Mouse (Mus musculus) CH12.LX (cell line): ENCODE results near the gene Capn8. TPM values are rescaled to one million over a fixed set of nuclear protein-coding genes. Genes with fewer than 3 reads are reported as not detected.
"Not testable (repeated sequence)": the region's sequence is repeated elsewhere in the genome, so short reads cannot be mapped to it uniquely, and the experiment has no call there.

Experiments used
- DNase-seq: peaks from one replicate; pipeline ENCODE4 v3.0.0-alpha.2; 2013; ENCODE audit errors: extremely low read depth
- H3K27ac ChIP-seq: 2 replicates; pipeline ENCODE4 v1.5.1; 2012; ENCODE audit warnings: low read depth, mild to moderate bottlenecking, control low read depth, moderate library complexity; ENCODE audit not compliant: insufficient read depth
- H3K27me3 ChIP-seq: replicated peaks from 2 replicates; pipeline ENCODE3; 2012; ENCODE audit warnings: inconsistent platforms
- H3K36me3 ChIP-seq, 2 experiments: replicated peaks in 1 of 2; 2 replicates each; pipeline versions ENCODE3 to v1.6.1; 2012; ENCODE audit warnings: inconsistent platforms in 1 of 2, low read length in 1 of 2, mild to moderate bottlenecking in 1 of 2, mixed read lengths in 1 of 2, moderate library complexity in 1 of 2; ENCODE audit not compliant: control insufficient read depth in 1 of 2, insufficient read depth in 1 of 2
- H3K4me1 ChIP-seq, 2 experiments: 2 replicates each; pipeline ENCODE4 v1.6.1; 2012; ENCODE audit warnings: inconsistent platforms in 1 of 2, moderate library complexity in 1 of 2; ENCODE audit not compliant: insufficient read depth in 2 of 2, control insufficient read depth in 1 of 2
- H3K4me2 ChIP-seq: 2 replicates; pipeline ENCODE4 v1.6.1; 2012; ENCODE audit warnings: low read depth, mild to moderate bottlenecking, control low read depth; ENCODE audit not compliant: poor library complexity, insufficient read depth, severe bottlenecking
- H3K4me3 ChIP-seq, 3 experiments: fragments of 150-350 bp in 1 of 3; sonication (generic) in 1 of 3; replicated peaks in 1 of 3; 2 replicates each; pipeline versions ENCODE3 to v1.5.1; 2011 to 2012; ENCODE audit warnings: low read depth in 2 of 3, low read length in 2 of 3, mild to moderate bottlenecking in 2 of 3, moderate library complexity in 2 of 3, control low read depth in 1 of 3, improper control_type of control experiment in 1 of 3, inconsistent platforms in 1 of 3, mixed read lengths in 1 of 3; ENCODE audit not compliant: poor library complexity in 1 of 3
- H3K79me2 ChIP-seq: replicated peaks from 2 replicates; pipeline ENCODE4 v1.6.1; 2012; ENCODE audit warnings: mild to moderate bottlenecking, moderate library complexity; ENCODE audit not compliant: control insufficient read depth, poor library complexity, insufficient read depth, severe bottlenecking; ENCODE audit errors: extremely low read depth
- H3K9ac ChIP-seq: 2 replicates; pipeline ENCODE4 v1.6.1; 2012; ENCODE audit warnings: low read depth, mild to moderate bottlenecking, control low read depth, moderate library complexity; ENCODE audit not compliant: insufficient read depth
- H3K9me3 ChIP-seq: replicated peaks from 2 replicates; pipeline ENCODE3; 2012; ENCODE audit warnings: low read length, inconsistent platforms, mixed read lengths
- CHD1 ChIP-seq: IDR thresholded peaks from 2 replicates; pipeline ENCODE4 v1.6.1; 2012; ENCODE audit warnings: low read depth, low read length, improper control_type of control experiment, inconsistent platforms
- CHD2 ChIP-seq: IDR thresholded peaks from 2 replicates; pipeline ENCODE4 v1.6.1; 2011; ENCODE audit warnings: low read length, improper control_type of control experiment
- ELF1 ChIP-seq: IDR thresholded peaks from 2 replicates; pipeline ENCODE4 v1.6.1; 2014; ENCODE audit warnings: low read depth, mild to moderate bottlenecking, inconsistent platforms, low read length, improper control_type of control experiment
- GABPA ChIP-seq: IDR thresholded peaks from 2 replicates; pipeline ENCODE4 v1.6.1; 2012; ENCODE audit warnings: low read depth, low read length, improper control_type of control experiment, inconsistent platforms; ENCODE audit not compliant: insufficient replicate concordance
- JUN ChIP-seq: IDR thresholded peaks from 2 replicates; pipeline ENCODE4 v1.6.1; 2011; ENCODE audit warnings: low read depth, mild to moderate bottlenecking, low read length, improper control_type of control experiment, moderate library complexity; ENCODE audit not compliant: insufficient read depth
- JUND ChIP-seq: conservative IDR thresholded peaks from 2 replicates; pipeline ENCODE4 v1.6.1; 2011; ENCODE audit warnings: low read depth, low read length, improper control_type of control experiment
- KAT2A ChIP-seq: IDR thresholded peaks from 2 replicates; pipeline ENCODE4 v1.6.1; 2012; ENCODE audit warnings: low read length, improper control_type of control experiment, inconsistent platforms; ENCODE audit not compliant: insufficient replicate concordance
- MAZ ChIP-seq: IDR thresholded peaks from 2 replicates; pipeline ENCODE4 v1.6.1; 2012; ENCODE audit warnings: low read depth, mild to moderate bottlenecking, inconsistent platforms, low read length, improper control_type of control experiment, moderate library complexity
- MEF2A ChIP-seq: IDR thresholded peaks from 2 replicates; pipeline ENCODE4 v1.6.1; 2014; ENCODE audit warnings: low read depth, mild to moderate bottlenecking, inconsistent platforms, low read length, improper control_type of control experiment, borderline replicate concordance
- MYC ChIP-seq: IDR thresholded peaks from 2 replicates; pipeline ENCODE4 v1.6.1; 2011; ENCODE audit warnings: low read depth, mild to moderate bottlenecking, improper control_type of control experiment, low read length
- NELFE ChIP-seq: IDR thresholded peaks from 2 replicates; pipeline ENCODE4 v1.6.1; 2011; ENCODE audit warnings: low read depth, low read length, improper control_type of control experiment
- POLR2A ChIP-seq: IDR thresholded peaks from 2 replicates; pipeline ENCODE4 v1.6.1; 2011; ENCODE audit warnings: low read depth, mild to moderate bottlenecking, improper control_type of control experiment, low read length
- POLR2AphosphoS2 ChIP-seq: IDR thresholded peaks from 2 replicates; pipeline ENCODE4 v1.6.1; 2011; ENCODE audit warnings: low read depth, low read length, improper control_type of control experiment
- SIN3A ChIP-seq: IDR thresholded peaks from 2 replicates; pipeline ENCODE4 v1.6.1; 2012; ENCODE audit warnings: low read length, improper control_type of control experiment, inconsistent platforms
- SMC3 ChIP-seq: IDR thresholded peaks from 2 replicates; pipeline ENCODE4 v1.6.1; 2011; ENCODE audit warnings: low read depth, low read length, improper control_type of control experiment
- USF2 ChIP-seq: conservative IDR thresholded peaks from 2 replicates; pipeline ENCODE4 v1.6.1; 2011; ENCODE audit warnings: low read depth, low read length, improper control_type of control experiment
- ZC3H11A ChIP-seq: IDR thresholded peaks from 2 replicates; pipeline ENCODE4 v1.6.1; 2012; ENCODE audit warnings: low read depth, mild to moderate bottlenecking, inconsistent platforms, low read length, improper control_type of control experiment
- ZNF384 ChIP-seq: IDR thresholded peaks from 2 replicates; pipeline ENCODE4 v1.6.1; 2012; ENCODE audit warnings: low read depth, low read length, improper control_type of control experiment, inconsistent platforms
- dilution Hi-C: fragments of 300-500 bp; cut with MboI; formaldehyde crosslinking; loops from 2 replicates; pipeline ENCODE4 v1.14.3; 2020; ENCODE audit warnings: low sequenced_read_pairs; ENCODE audit not compliant: extremely low pct_unique_long_range_greater_than_20kb, extremely low pct_ligation_motif_present
- in situ Hi-C: fragments of 300-500 bp; cut with MboI; formaldehyde crosslinking; loops from 3 replicates; pipeline ENCODE4 v1.14.3; 2019; ENCODE audit warnings: low sequenced_read_pairs, low pct_ligation_motif_present, low pct_unique_long_range_greater_than_20kb, mixed read lengths
- polyA plus RNA-seq: library from polyadenylated mRNA; unstranded; fragments of >175 nt; gene quantifications from 2 replicates; pipeline ENCODE4 v1.2.1, GENCODE M21; 2012; ENCODE audit warnings: low read depth; ENCODE audit not compliant: insufficient read length
- total RNA-seq, 2 experiments: library from RNA; depleted of rRNA; stranded (reverse); fragments of 300-350 nt in 1 of 2; fragments of >200 nt in 1 of 2; gene quantifications; 2 replicates each; pipeline ENCODE4 v1.2.3; 2012 to 2014

Gene Capn8
- total and polyA plus RNA-seq, 3 experiments: not detected

DNA sequence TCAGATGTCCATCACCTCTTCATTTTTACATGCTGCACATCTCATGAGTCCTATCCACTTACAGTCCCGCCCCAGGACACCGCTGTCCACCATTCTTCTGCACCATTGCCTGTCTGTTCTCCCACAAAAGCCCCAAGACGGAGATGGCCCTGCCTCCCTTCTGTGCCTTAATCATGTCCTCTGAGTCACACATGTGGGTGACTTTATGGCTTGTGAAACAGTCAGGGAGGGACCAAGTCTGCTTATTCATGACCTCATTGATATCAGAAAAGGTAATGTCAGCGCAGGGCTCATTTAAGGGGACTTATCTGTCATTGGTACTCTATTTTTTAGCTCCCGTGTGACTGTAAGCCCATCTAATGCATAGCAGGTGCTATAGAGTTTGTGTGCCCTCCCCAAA, 74.6 kb downstream of the Capn8 start:
- H3K79me2 ChIP-seq: no peaks in the 10 kb centered on the region
- H3K36me3 ChIP-seq: no peaks in the 10 kb centered on the region
- in situ Hi-C loops (no loop called here), dilution Hi-C loops (no loop called here)
- no peak overlapping the region for H3K4me3 ChIP-seq
- no peak overlapping the region for H3K4me2 ChIP-seq
- no peak overlapping the region for H3K9ac ChIP-seq
- H3K4me1 ChIP-seq: no peaks in the 10 kb centered on the region
- DNase-seq: no peak
- H3K27me3 ChIP-seq: no peaks in the 10 kb centered on the region
- TF ChIP-seq SIN3A: no peak
- TF ChIP-seq CHD2: no peak
- TF ChIP-seq KAT2A: no peak
- TF ChIP-seq MEF2A: no peak
- no peak for TF ChIP-seq NELFE
- TF ChIP-seq POLR2AphosphoS2: no peak
- TF ChIP-seq JUND: no peak
- TF ChIP-seq ELF1: no peak
- no peak for TF ChIP-seq MYC
- no peak for TF ChIP-seq MAZ
- no peak overlapping the region for H3K27ac ChIP-seq
- H3K9me3 ChIP-seq: peaks cover 14% of the 10 kb centered on the region

DNA sequence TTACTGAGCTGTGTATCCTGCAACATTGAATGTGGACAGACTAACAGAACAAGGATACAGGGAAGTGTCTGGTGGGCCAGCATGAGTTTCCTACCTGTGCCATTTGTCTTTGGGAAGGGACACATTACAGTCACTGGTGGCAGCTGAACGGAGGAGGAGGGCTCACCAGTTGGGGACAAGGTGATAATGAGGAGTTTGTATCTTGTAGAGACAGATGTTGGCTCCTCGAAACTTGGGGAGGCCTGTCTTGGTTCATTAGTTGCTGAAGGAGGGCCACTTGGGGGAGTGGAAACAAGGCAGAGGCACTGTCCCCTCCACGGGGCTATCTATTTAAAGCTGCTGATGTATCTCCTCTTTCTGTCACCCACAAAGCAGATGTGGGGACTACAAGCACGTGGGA, 75.3 kb downstream of the Capn8 start:
- in situ Hi-C loops (no loop called here), dilution Hi-C loops (no loop called here)
- Histone ChIP-seq H3K9me3 (peaks cover 21% of the 10 kb centered on the region), H3K4me1 (no peaks in the 10 kb centered on the region), H3K79me2 (no peaks in the 10 kb centered on the region), H3K4me2 (no peak overlapping the region), H3K27ac (no peak overlapping the region), H3K4me3 (no peak overlapping the region), H3K36me3 (no peaks in the 10 kb centered on the region), H3K9ac (no peak overlapping the region), H3K27me3 (no peaks in the 10 kb centered on the region)
- no peak for DNase-seq
- TF ChIP-seq POLR2A (no peak), USF2 (no peak), CHD1 (no peak), ZNF384 (no peak), KAT2A (no peak), MYC (no peak), SMC3 (no peak), GABPA (no peak)

DNA sequence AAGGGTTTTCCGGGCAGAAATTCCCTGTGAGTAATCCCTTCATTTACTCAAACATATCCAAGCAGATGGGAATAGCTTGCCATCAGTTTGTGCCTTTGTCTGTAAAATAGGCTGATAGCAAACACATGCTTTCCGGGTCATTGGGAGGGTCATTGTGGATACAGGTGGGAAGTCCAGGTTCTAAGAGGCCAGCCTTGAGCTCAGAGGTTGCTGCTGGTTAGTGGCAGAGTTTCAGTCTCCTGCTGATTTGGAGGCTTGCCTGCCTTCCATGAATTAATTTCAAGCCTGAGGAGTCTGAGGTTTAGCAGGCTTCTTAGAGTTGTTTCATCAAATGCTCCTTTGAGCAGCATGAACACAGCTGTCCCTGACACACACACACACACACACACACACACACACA, 78.0 kb downstream of the Capn8 start:
- H3K27me3 ChIP-seq: peaks cover 2% of the 10 kb centered on the region
- TF ChIP-seq JUN (no peak), SMC3 (no peak), ZNF384 (no peak), USF2 (no peak), CHD1 (no peak), ZC3H11A (no peak)
- TF ChIP-seq, all 38 proteins: peak for 0
- no peak overlapping the region for H3K27ac ChIP-seq
- no peaks in the 10 kb centered on the region for H3K36me3 ChIP-seq
- in situ Hi-C loops (no loop called here), dilution Hi-C loops (no loop called here)
- H3K4me3 ChIP-seq: no peak overlapping the region
- DNase-seq: no peak
- no peak overlapping the region for H3K9ac ChIP-seq
- no peaks in the 10 kb centered on the region for H3K79me2 ChIP-seq
- H3K4me1 ChIP-seq: no peaks in the 10 kb centered on the region
- H3K9me3 ChIP-seq: peaks cover 30% of the 10 kb centered on the region
- no peak overlapping the region for H3K4me2 ChIP-seq

- dilution Hi-C loops, H3K4me2 ChIP-seq, DNase-seq, in situ Hi-C loops, H3K9ac ChIP-seq, H3K4me3 ChIP-seq, H3K27me3 ChIP-seq, H3K79me2 ChIP-seq, H3K36me3 ChIP-seq, H3K27ac ChIP-seq, H3K4me1 ChIP-seq: not testable (repeated sequence)
- peaks cover 29% of the 10 kb centered on the region for H3K9me3 ChIP-seq
Measured at GRCm38 (mm10) chr1:182644418-182644817, 79.6 kb downstream of the Capn8 start.
